Mouse (Mus musculus) forebrain, postnatal 0 days (tissue): ENCODE data around the gene Xrra1. TPM values are rescaled to one million over a fixed set of nuclear protein-coding genes. Genes with fewer than 3 reads are reported as not detected.
"Not testable (repeated sequence)": the region's sequence is repeated elsewhere in the genome, so short reads cannot be mapped to it uniquely, and the experiment has no call there.

Experiments used
- ATAC-seq: fragments of 200-750 bp; cut with Nextera tagmentation; 2 replicates; pipeline ENCODE4 v1.8.0; 2017; ENCODE audit warnings: mild to moderate bottlenecking, moderate library complexity
- DNase-seq: peaks from one replicate; pipeline ENCODE4 v3.0.0-alpha.2; 2015
- H3K27ac ChIP-seq: fragments of 300-500 bp; sonication (generic); 2 replicates; pipeline ENCODE4 v1.5.1; 2014; ENCODE audit warnings: low read depth, mild to moderate bottlenecking, antibody characterized with exemption, low read length, moderate library complexity, mixed read lengths
- H3K27me3 ChIP-seq: fragments of 300-500 bp; sonication (generic); 2 replicates; pipeline ENCODE4 v1.6.1; 2014; ENCODE audit warnings: mild to moderate bottlenecking, low read length, mixed read lengths; ENCODE audit not compliant: insufficient read depth
- H3K36me3 ChIP-seq: fragments of 300-500 bp; sonication (generic); 2 replicates; pipeline ENCODE4 v1.6.1; 2014; ENCODE audit warnings: mild to moderate bottlenecking, moderate library complexity; ENCODE audit not compliant: insufficient read depth
- H3K4me1 ChIP-seq: fragments of 300-500 bp; sonication (generic); 2 replicates; pipeline ENCODE4 v1.6.1; 2014; ENCODE audit warnings: antibody characterized with exemption; ENCODE audit not compliant: insufficient read depth
- H3K4me2 ChIP-seq: fragments of 300-500 bp; sonication (generic); 2 replicates; pipeline ENCODE4 v1.6.1; 2014; ENCODE audit warnings: low read depth, mild to moderate bottlenecking, moderate library complexity
- H3K4me3 ChIP-seq: fragments of 300-500 bp; sonication (generic); 2 replicates; pipeline ENCODE4 v1.5.1; 2014; ENCODE audit warnings: low read depth, low read length, mixed read lengths
- H3K9ac ChIP-seq: fragments of 300-500 bp; sonication (generic); 2 replicates; pipeline ENCODE4 v1.6.1; 2014; ENCODE audit warnings: mild to moderate bottlenecking
- H3K9me3 ChIP-seq: fragments of 300-500 bp; sonication (generic); 2 replicates; pipeline ENCODE4 v1.6.1; 2016; ENCODE audit warnings: low read length
- CTCF ChIP-seq: sonication (generic); IDR thresholded peaks from 2 replicates; pipeline ENCODE4 v1.5.1; 2016; ENCODE audit warnings: antibody characterized with exemption, control low read depth, low read depth
- WGBS: fragments of 180-500 bp; shearing (Covaris S2); extraction: QIAGEN DNeasy Blood & Tissue Kit; methylation state at CpG from one replicate; pipeline ENCODE4 v1.1.7; 2014; 5-methylcytosine and 5-hydroxymethylcytosine counted together
- polyA plus RNA-seq: library from polyadenylated mRNA; unstranded; fragments of >200 nt; fragmentation: Nextera tagmentation; extraction: Ambion mirVana; gene quantifications from 2 replicates; pipeline ENCODE4 v1.2.1, GENCODE M21; 2015
- total RNA-seq: library from RNA; depleted of rRNA; stranded (reverse); fragments of >200 nt; gene quantifications from 2 replicates; pipeline ENCODE4 v1.2.3, GENCODE M21; 2014

Xrra1 gene
- total and polyA plus RNA-seq, 2 experiments from 2014 or later = 2.0 TPM

DNA sequence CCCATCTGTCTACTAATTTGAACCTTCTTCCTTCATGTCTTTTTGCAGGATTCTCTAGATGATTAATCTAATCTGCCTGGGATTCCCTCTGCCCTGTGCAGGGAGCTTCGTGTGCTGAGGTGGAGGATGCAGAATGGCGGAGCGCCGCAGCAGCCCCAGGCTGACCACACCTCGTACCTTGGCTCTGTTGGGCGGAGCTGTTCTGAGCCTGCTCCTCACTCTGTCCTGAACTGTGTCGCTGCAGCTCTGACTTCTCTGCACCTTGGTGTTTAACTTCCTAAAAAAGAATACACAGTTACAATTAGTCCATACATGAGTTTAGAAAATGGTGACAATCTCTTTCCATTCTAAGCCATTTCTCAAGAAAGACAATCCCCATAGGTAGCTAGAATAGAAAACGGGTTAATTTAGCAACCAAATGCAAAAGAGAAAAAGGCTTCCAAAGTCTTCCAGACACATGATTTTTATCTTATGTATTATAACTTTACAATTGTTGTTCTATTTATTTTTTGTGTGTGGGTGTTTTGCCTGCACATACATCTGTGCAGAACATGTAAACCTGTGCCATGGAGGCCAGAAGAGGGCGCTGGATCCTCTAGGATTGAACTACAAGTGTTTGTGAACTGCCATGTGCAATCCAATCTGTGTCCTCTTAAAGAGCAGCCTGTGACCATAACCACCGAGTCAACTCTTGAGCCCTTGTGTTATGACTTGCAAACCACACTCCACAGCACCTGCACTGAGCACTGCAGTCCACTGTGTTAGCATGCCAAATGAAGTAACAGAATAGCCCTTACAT, 68.2 kb downstream of the Xrra1 start:
- peak; percentile 59; the same call in 1 of the 2 replicates for ATAC-seq
- Histone ChIP-seq H3K27ac (no peak overlapping the region), H3K9ac (no peak overlapping the region), H3K4me2 (no peak overlapping the region), H3K27me3 (no peaks in the 10 kb centered on the region), H3K36me3 (peaks cover 37% of the 10 kb centered on the region), H3K9me3 (no peaks in the 10 kb centered on the region), H3K4me3 (no peak overlapping the region), H3K4me1 (no peaks in the 10 kb centered on the region)
- TF ChIP-seq CTCF = peak; percentile 76
- WGBS = 79% methylated on average over 10 of the region's 10 CpGs
- DNase-seq = peak; percentile 73

DNA sequence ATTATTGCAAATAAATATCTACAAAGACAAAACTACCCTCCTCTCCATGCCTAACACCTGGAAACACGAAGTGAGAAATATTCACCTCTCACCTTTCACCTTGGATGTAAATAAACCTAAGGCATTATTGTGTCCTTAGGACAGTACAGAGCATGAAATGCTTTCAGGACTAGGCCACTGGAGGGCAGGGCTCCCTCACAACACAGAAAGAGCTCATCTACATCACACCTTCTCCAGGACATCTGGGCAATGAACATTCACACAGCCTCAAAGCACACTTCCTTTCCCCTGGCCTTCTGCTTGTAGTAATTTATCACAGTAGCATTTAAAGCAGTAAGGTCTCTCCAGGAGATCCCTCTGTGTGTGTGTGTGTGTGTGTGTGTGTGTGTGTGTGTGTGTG, 76.8 kb downstream of the Xrra1 start:
- Histone ChIP-seq H3K4me2 (no peak overlapping the region), H3K36me3 (peaks cover 16% of the 10 kb centered on the region), H3K27ac (no peak overlapping the region), H3K9me3 (no peaks in the 10 kb centered on the region), H3K4me3 (no peak overlapping the region), H3K27me3 (no peaks in the 10 kb centered on the region), H3K9ac (no peak overlapping the region), H3K4me1 (no peaks in the 10 kb centered on the region)
- DNase-seq = no peak
- ATAC-seq = no peak
- peak; percentile 58 for TF ChIP-seq CTCF
- WGBS = 91% methylated on average over 1 of the region's 1 CpGs

DNA sequence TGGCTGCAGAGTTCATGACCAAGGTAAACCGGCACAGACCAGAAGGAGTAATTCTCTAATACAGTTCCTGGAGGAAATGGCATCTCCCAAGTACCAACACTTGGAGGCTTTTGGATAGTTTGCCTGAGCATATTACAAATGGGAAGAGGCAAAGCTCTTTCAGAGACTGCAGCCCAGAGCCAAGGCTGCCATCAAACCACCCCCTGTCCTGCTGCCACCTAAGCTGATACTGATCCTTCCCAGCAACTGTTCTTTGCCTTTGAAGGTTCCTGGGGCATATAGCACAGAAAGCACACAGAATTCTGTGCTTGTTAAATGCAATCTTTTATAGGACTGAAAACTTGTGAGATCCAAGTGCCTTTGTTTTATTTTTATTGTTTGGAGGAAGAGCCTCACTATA, 81.8 kb downstream of the Xrra1 start:
- TF ChIP-seq CTCF = no peak

DNA sequence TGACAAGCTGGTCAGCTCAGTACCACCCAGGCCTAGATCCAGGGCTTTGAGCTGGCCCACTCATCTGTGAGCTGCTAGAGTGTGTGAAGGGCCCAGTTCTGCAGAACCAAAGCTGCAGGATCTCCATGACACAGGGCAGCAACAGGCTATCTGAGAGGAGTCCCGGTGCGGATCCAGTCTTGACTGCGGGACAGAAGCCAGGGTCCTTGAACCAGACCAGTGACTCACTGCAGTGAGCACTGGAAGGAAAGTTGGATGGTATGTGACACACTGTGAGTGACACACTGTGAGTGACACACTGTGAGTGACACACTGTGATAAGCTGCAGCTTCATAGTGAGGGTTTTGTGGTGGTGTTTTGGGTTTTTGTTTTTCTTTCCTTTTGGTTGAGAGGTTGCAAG, 85.6 kb downstream of the Xrra1 start:
- ATAC-seq = no peak
- Histone ChIP-seq H3K27me3 (no peaks in the 10 kb centered on the region), H3K36me3 (peaks cover 40% of the 10 kb centered on the region), H3K4me3 (no peak overlapping the region), H3K4me1 (no peaks in the 10 kb centered on the region), H3K4me2 (no peak overlapping the region), H3K27ac (no peak overlapping the region), H3K9ac (no peak overlapping the region), H3K9me3 (no peaks in the 10 kb centered on the region)
- no peak for DNase-seq
- no peak for TF ChIP-seq CTCF
- WGBS = 97% methylated on average over 3 of the region's 3 CpGs

More for the DNA sequence above, 81.8 kb downstream of the Xrra1 start:
- DNase-seq = no peak
- Histone ChIP-seq H3K9me3 (no peaks in the 10 kb centered on the region), H3K9ac (no peak overlapping the region), H3K27ac (no peak overlapping the region), H3K4me1 (no peaks in the 10 kb centered on the region), H3K36me3 (peaks cover 34% of the 10 kb centered on the region), H3K4me2 (no peak overlapping the region), H3K4me3 (no peak overlapping the region), H3K27me3 (no peaks in the 10 kb centered on the region)
- 100% methylated on average over 1 of the region's 1 CpGs for WGBS
- no peak for ATAC-seq

DNA sequence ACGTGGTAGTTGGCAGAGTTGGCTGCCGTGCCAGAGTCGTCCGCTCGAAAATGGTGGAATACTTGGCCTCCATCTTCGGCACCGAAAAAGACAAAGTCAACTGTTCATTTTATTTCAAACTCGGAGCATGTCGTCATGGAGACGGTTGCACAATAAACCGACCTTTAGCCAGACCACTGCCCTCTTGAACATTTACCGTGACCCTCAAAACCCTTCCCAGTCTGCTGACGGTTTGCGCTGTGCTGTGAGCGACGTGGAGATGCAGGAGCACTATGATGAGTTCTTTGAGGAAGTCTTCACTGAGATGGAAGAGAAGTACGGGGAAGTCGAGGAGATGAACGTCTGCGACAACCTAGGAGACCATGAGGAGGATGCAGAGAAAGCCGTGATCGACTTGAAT, 86.1 kb downstream of the Xrra1 start:
- H3K27ac ChIP-seq, DNase-seq, H3K4me3 ChIP-seq, H3K27me3 ChIP-seq, H3K9ac ChIP-seq, H3K9me3 ChIP-seq, H3K4me2 ChIP-seq, ATAC-seq, H3K4me1 ChIP-seq: not testable (repeated sequence)
- WGBS = 97% methylated on average over 22 of the region's 22 CpGs
- peaks cover 40% of the 10 kb centered on the region for H3K36me3 ChIP-seq

DNA sequence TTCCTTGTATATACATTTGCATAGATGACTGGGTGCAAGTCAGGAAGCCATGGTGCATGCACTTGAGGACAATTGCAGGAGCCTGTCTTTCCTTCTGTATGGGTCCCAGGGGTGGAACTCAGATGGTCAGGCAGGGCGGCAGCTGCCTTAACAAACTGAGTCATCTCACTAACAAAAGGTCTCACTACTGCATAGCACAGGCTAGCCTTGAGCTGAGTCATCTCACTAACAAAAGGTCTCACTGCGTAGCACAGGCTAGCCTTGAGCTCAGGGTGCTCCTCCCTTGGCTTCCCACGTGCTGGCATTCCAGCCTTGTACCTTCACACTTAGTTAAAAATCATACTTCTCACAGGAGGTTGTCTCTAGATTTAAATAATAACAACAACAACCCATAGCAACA, 87.0 kb downstream of the Xrra1 start:
- ATAC-seq (no peak), DNase-seq (no peak)
- H3K36me3 ChIP-seq = peaks cover 35% of the 10 kb centered on the region
- no peaks in the 10 kb centered on the region for H3K27me3 ChIP-seq
- no peaks in the 10 kb centered on the region for H3K9me3 ChIP-seq
- WGBS = 98% methylated on average over 3 of the region's 3 CpGs
- no peak overlapping the region for H3K4me3 ChIP-seq
- TF ChIP-seq CTCF = no peak
- no peaks in the 10 kb centered on the region for H3K4me1 ChIP-seq
- no peak overlapping the region for H3K27ac ChIP-seq
- H3K4me2 ChIP-seq = no peak overlapping the region
- no peak overlapping the region for H3K9ac ChIP-seq

DNA sequence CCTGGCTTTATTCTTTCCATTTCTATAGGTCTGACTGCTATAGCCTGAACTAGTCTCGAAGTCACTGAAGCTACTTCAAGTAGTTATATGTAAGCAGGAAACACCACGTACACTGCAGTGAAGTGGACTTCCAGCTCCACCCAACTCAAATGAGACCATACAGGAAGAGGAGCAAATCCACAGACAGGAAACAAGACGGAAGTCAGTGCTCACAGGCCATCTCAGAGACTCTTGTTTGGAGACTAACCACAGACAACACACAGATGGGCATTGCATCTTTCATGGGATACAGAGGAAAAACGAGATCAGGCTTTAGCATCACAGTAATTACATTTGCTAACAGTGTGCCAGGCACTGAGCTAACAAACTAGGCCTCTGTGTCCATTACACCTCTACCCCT, 87.4 kb downstream of the Xrra1 start:
- H3K9me3 ChIP-seq = no peaks in the 10 kb centered on the region
- peaks cover 35% of the 10 kb centered on the region for H3K36me3 ChIP-seq
- no peak overlapping the region for H3K9ac ChIP-seq
- no peak overlapping the region for H3K4me3 ChIP-seq
- H3K27me3 ChIP-seq = no peaks in the 10 kb centered on the region
- no peak for TF ChIP-seq CTCF
- H3K4me2 ChIP-seq = no peak overlapping the region
- no peaks in the 10 kb centered on the region for H3K4me1 ChIP-seq
- WGBS = 89% methylated on average over 4 of the region's 4 CpGs
- H3K27ac ChIP-seq = no peak overlapping the region
- ATAC-seq (no peak), DNase-seq (no peak)
